Mouse (Mus musculus) brain, embryonic 14.5 days (tissue): Measurements from ENCODE around the gene Tnks2.

Source experiments
- CTCF ChIP-seq: fragments of 200-500 bp; IDR thresholded peaks from 2 replicates; pipeline ENCODE4 v1.5.1; 2012; ENCODE audit warnings: inconsistent platforms, mild to moderate bottlenecking, moderate library complexity, borderline replicate concordance; ENCODE audit not compliant: insufficient read depth, insufficient read length; ENCODE audit errors: extremely low read depth
- POLR2A ChIP-seq: fragments of 200-500 bp; IDR thresholded peaks from 2 replicates; pipeline ENCODE4 v1.6.1; 2012; ENCODE audit warnings: mild to moderate bottlenecking, inconsistent platforms, borderline replicate concordance; ENCODE audit not compliant: poor library complexity, insufficient read depth, insufficient read length, severe bottlenecking; ENCODE audit errors: extremely low read depth

DNA sequence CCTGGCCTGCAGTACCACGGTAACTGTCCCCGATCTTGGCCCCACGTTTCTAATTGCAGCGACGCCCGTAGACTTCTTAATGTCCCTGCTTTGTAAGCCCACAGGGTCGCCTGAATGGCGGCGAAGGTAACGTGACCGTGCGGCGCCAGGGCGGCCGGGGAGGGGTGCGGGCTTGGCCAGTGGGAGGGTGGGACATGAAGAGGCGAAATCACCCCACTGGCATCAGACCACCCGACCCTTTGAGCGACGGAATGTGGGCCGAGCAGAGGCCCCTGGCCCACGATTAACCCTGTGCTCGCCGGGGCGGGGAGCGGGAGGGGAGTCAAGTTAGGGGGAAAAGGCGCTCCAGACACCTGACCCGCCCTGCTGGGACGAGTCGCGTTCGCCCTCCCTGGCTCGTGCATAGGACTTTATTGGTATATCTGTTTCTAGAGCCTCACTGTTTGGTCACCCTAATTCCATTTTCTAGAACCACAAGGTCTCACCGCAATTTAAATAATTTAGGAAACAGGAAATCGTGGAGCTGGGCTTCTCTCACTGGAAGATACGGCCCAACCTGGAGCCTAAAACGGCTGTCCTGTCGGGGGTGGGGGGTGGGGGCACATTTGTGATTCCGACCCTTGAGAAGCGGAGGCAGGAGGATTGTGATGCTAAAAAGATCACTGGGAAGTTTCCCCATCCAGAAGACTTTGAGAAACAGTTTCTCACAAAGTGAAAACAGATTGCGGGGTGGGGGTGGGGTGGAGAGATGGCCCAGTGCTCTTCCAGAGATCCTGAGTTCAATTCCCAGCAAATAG, 70.4 kb downstream of the Tnks2 start:
- TF ChIP-seq POLR2A (no peak), CTCF (no peak)
